Mouse (Mus musculus) heart, embryonic 11.5 days (tissue): Measurements from ENCODE around the gene Lsr. TPM values are rescaled to one million over a fixed set of nuclear protein-coding genes. Genes with fewer than 3 reads are reported as not detected.
"Not testable (repeated sequence)": the region's sequence is repeated elsewhere in the genome, so short reads cannot be mapped to it uniquely, and the experiment has no call there.

Experiments used
- ATAC-seq: fragments of 200-750 bp; cut with Nextera tagmentation; replicated peaks from 2 replicates; pipeline ENCODE4 v1.8.0; 2017; ENCODE audit warnings: moderate library complexity; ENCODE audit not compliant: insufficient number of reproducible peaks, low FRiP score, low TSS enrichment
- H3K27ac ChIP-seq: fragments of 300-500 bp; sonication (generic); 2 replicates; pipeline ENCODE4 v1.5.1; 2014; ENCODE audit warnings: mild to moderate bottlenecking, low read depth, low read length
- H3K27me3 ChIP-seq: fragments of 300-500 bp; sonication (generic); 2 replicates; pipeline ENCODE4 v1.6.1; 2014; ENCODE audit warnings: mild to moderate bottlenecking, low read length, mixed read lengths; ENCODE audit not compliant: control insufficient read depth, insufficient read depth
- H3K36me3 ChIP-seq: fragments of 300-500 bp; sonication (generic); 2 replicates; pipeline ENCODE4 v1.6.1; 2014; ENCODE audit warnings: mild to moderate bottlenecking, low read length, moderate library complexity, mixed read lengths; ENCODE audit not compliant: control insufficient read depth, insufficient read depth
- H3K4me1 ChIP-seq: fragments of 300-500 bp; sonication (generic); 2 replicates; pipeline ENCODE4 v1.6.1; 2014; ENCODE audit warnings: low read length; ENCODE audit not compliant: control insufficient read depth, insufficient read depth
- H3K4me2 ChIP-seq: fragments of 300-500 bp; sonication (generic); 2 replicates; pipeline ENCODE4 v1.6.1; 2014; ENCODE audit warnings: mild to moderate bottlenecking, moderate library complexity
- H3K4me3 ChIP-seq: fragments of 300-500 bp; sonication (generic); 2 replicates; pipeline ENCODE4 v1.5.1; 2014; ENCODE audit warnings: low read depth, low read length
- H3K9ac ChIP-seq: fragments of 300-500 bp; sonication (generic); 2 replicates; pipeline ENCODE4 v1.6.1; 2014; ENCODE audit warnings: mild to moderate bottlenecking, low read depth, low read length, moderate library complexity
- H3K9me3 ChIP-seq: fragments of 300-500 bp; sonication (generic); replicated peaks from 2 replicates; pipeline ENCODE4 v1.6.1; 2016; ENCODE audit warnings: low read length; ENCODE audit not compliant: control insufficient read depth
- WGBS: fragments of 180-500 bp; shearing (Covaris S2); extraction: QIAGEN DNeasy Blood & Tissue Kit; methylation state at CpG from one replicate; pipeline ENCODE4 v1.1.7; 2014; ENCODE audit not compliant: insufficient replicate concordance; 5-methylcytosine and 5-hydroxymethylcytosine counted together
- polyA plus RNA-seq: library from polyadenylated mRNA; unstranded; fragments of >200 nt; fragmentation: Nextera tagmentation; extraction: Ambion mirVana; gene quantifications from 2 replicates; pipeline ENCODE4 v1.2.1, GENCODE M21; 2014

Lsr gene
- polyA plus RNA-seq, 1 experiment from 2014 or later, result 14.4 TPM

GRCm38 (mm10) chr7:30935422-30936099 lies 37.7 kb downstream of the Lsr start:
- 71% methylated on average over 6 of the region's 6 CpGs for WGBS
- H3K9ac ChIP-seq, H3K4me2 ChIP-seq, H3K4me3 ChIP-seq, H3K4me1 ChIP-seq, H3K9me3 ChIP-seq, H3K27ac ChIP-seq, H3K27me3 ChIP-seq, H3K36me3 ChIP-seq, ATAC-seq: not testable (repeated sequence)

- H3K4me1 ChIP-seq, H3K9ac ChIP-seq, H3K36me3 ChIP-seq, H3K4me2 ChIP-seq, H3K27me3 ChIP-seq, ATAC-seq, H3K9me3 ChIP-seq, H3K27ac ChIP-seq, H3K4me3 ChIP-seq: not testable (repeated sequence)
- WGBS, result 75% methylated on average over 2 of the region's 2 CpGs
These were observed 48.7 kb downstream of the Lsr start, which contains the start of gene Hamp2 for GRCm38 (mm10) chr7:30924581-30924980. Hamp2 (minus strand) TSS chr7:30924681.

GRCm38 (mm10) chr7:30924071-30924470 lies 49.2 kb downstream of the Lsr start:
- ATAC-seq, result no peak
- 46% methylated on average over 3 of the region's 3 CpGs for WGBS
- Histone ChIP-seq H3K27me3 (no peaks in the 10 kb centered on the region), H3K4me3 (no peak overlapping the region), H3K9ac (no peak overlapping the region), H3K27ac (no peak overlapping the region), H3K4me1 (no peaks in the 10 kb centered on the region), H3K9me3 (no peaks in the 10 kb centered on the region), H3K4me2 (no peak overlapping the region), H3K36me3 (no peaks in the 10 kb centered on the region)

- H3K4me1 ChIP-seq, ATAC-seq, H3K4me3 ChIP-seq, H3K4me2 ChIP-seq, H3K27ac ChIP-seq, H3K27me3 ChIP-seq, H3K9ac ChIP-seq, H3K9me3 ChIP-seq, H3K36me3 ChIP-seq: not testable (repeated sequence)
- WGBS, result 33% methylated on average over 3 of the region's 3 CpGs
These were observed 50.8 kb downstream of the Lsr start for GRCm38 (mm10) chr7:30922490-30922889.

DNA sequence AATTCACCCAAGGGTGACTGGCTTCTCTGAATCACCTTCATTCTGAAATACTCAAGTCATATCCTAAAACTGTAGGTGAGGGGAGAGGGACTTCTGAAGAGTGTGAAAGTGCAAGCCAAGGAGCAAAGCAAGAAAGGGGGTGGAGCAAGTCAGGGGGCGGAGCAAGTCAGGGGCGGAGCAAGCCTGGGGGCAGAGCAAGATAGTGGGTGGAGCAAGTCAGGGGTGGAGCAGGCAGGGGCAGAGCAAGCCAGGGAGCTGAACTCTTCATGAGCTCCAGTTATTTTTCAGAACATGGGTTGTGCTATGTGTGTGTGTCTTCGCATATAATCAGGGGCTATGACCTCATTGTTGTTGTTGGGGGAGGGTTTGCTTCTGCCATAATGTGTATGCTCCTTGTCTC lies 53.0 kb downstream of the Lsr start:
- no peak for ATAC-seq
- no peak overlapping the region for H3K4me3 ChIP-seq
- H3K27me3 ChIP-seq, result no peaks in the 10 kb centered on the region
- 49% methylated on average over 3 of the region's 3 CpGs for WGBS
- H3K4me1 ChIP-seq, result no peaks in the 10 kb centered on the region
- H3K36me3 ChIP-seq, result no peaks in the 10 kb centered on the region
- no peak overlapping the region for H3K9ac ChIP-seq
- no peak overlapping the region for H3K27ac ChIP-seq
- no peak overlapping the region for H3K4me2 ChIP-seq
- no peaks in the 10 kb centered on the region for H3K9me3 ChIP-seq

DNA sequence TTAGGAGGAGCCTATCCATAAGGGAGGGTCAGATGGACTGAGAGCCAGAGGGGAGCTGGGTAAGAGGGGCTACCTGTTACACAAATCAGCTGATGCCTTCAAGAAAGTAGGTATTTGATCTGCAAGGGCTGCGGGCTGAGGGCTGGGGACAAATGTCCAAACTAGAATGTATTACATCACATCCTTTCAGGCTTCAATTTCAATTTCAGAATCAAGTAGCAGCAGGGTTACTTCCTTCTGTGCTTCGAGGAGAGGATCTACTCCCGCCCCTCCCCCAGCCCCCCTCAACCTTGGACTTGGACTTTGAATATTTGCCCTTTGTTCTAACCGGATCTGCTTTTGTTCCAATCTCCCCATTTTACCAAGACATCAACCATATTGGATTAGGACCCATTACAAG lies 56.0 kb downstream of the Lsr start:
- no peak for ATAC-seq
- Histone ChIP-seq H3K36me3 (no peaks in the 10 kb centered on the region), H3K27me3 (no peaks in the 10 kb centered on the region; the same call in 1 of the 2 replicates), H3K9me3 (no peaks in the 10 kb centered on the region), H3K4me2 (no peak overlapping the region), H3K4me3 (no peak overlapping the region), H3K4me1 (no peaks in the 10 kb centered on the region), H3K9ac (no peak overlapping the region), H3K27ac (no peak overlapping the region)
- 57% methylated on average over 4 of the region's 4 CpGs for WGBS

DNA sequence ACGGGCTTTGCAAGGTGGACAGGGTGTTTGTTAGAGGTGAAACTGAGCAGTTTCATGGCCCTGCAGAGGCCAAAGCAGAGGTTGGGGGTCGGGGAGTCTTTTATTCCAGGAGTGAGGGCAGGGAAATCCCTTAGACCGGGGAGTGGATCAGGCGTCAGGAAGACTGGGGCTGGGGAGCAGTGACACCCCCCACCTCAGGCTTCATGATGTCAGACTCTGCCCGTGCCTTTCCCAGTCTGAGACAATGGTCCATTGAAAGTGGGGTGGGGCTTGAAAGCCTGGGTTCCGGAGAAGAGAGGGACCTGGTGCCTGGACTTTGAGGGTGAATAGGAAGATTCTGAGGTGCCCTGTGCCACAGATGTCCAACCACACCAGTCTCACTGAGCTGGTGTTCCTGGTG lies 56.6 kb downstream of the Lsr start:
- no peak overlapping the region for H3K4me3 ChIP-seq

DNA sequence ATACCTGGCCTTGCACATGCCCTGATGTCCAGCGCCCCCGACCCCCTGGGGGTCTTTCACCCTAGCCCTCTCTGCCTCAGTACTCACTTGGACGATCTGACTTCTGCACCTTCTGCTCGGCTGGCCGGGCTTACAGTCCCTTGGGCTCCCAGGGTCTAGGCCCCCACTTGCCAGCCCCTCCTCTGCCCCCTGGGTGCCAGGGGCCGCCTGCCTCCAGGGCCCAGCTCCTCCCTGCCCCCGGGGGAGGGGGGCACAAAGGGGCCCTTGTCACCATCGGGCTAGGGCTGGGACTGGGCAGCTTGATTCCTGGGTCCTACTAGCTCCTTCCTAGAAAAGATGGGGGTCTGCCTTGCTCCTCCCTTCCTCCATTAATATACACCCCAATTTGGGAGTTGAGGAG lies 58.5 kb downstream of the Lsr start, which contains the start of gene Mag:
TSS of gene Mag (minus strand) at position 142 of the 400 bp plus-strand sequence.
- Histone ChIP-seq H3K4me1 (no peaks in the 10 kb centered on the region), H3K9ac (no peak within 1 kb of the TSS), H3K4me2 (no peak within 1 kb of the TSS), H3K36me3 (no peaks in the 10 kb centered on the region), H3K27ac (no peak within 1 kb of the TSS), H3K9me3 (no peaks in the 10 kb centered on the region), H3K4me3 (no peak within 1 kb of the TSS), H3K27me3 (no peaks in the 10 kb centered on the region; the same call in 1 of the 2 replicates)
- WGBS, result 64% methylated on average over 8 of the region's 8 CpGs
- ATAC-seq, result no peak

More for the DNA sequence above, 56.6 kb downstream of the Lsr start:
- no peak overlapping the region for H3K27ac ChIP-seq
- H3K27me3 ChIP-seq, result no peaks in the 10 kb centered on the region; the same call in 1 of the 2 replicates
- H3K36me3 ChIP-seq, result no peaks in the 10 kb centered on the region
- no peaks in the 10 kb centered on the region for H3K9me3 ChIP-seq
- 39% methylated on average over 6 of the region's 6 CpGs for WGBS
- no peak for ATAC-seq
- no peak overlapping the region for H3K4me2 ChIP-seq
- no peak overlapping the region for H3K9ac ChIP-seq
- H3K4me1 ChIP-seq, result no peaks in the 10 kb centered on the region

- ATAC-seq, result no peak
- WGBS, result 67% methylated on average over 6 of the region's 6 CpGs
- H3K4me3 ChIP-seq, result no peak overlapping the region
These were observed 63.5 kb downstream of the Lsr start for GRCm38 (mm10) chr7:30909773-30910172.

More at GRCm38 (mm10) chr7:30909773-30910172, 63.5 kb downstream of the Lsr start:
- H3K9ac ChIP-seq, result no peak overlapping the region
- 0 out of 2 replicates have a peak, but pooled peaks cover 2% of the 10 kb centered on the region for H3K4me1 ChIP-seq
- H3K4me2 ChIP-seq, result no peak overlapping the region
- peaks cover 11% of the 10 kb centered on the region; the same call in 1 of the 2 replicates for H3K27me3 ChIP-seq
- H3K9me3 ChIP-seq, result no peaks in the 10 kb centered on the region
- H3K36me3 ChIP-seq, result no peaks in the 10 kb centered on the region
- no peak overlapping the region for H3K27ac ChIP-seq
